Mouse (Mus musculus): ENCODE data around the gene Itgb4.

- TF ChIP-seq CTCF (IDR thresholded peaks at IDR 0.05; ENCODE audit: low read depth) (peak; percentile 74), EP300 (IDR thresholded peaks at IDR 0.05; ENCODE audit: low read depth) (no peak)
Measured at GRCm38 (mm10) chr11:115999538-116000143, 25.1 kb downstream of the Itgb4 start.
